Mouse (Mus musculus): ENCODE measurements around the gene Orai3. TPM values are rescaled to one million over a fixed set of nuclear protein-coding genes. Genes with fewer than 3 reads are reported as not detected.

Orai3 gene
- polyA plus RNA-seq (2017; shearing (Covaris generic)), result 12.5 TPM

DNA sequence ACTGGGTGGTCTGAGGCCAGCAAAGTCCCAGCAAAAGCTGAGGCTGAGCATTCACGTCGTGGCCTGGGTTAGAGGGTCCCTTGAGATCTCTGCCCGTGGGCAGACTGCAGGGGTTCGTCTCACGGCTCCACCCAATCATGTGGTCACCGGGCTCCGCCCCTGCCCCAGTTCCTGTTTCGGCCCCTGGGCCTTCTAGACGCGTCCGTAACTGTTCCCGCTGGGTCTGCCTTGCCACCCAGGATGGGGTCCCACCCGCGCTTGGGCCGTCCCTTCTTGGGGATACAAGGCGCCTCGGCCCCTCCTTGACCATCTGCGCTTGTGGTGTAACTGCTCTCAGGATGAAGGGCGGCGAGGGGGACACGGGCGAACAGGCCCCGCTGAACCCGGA lies at the start of gene Orai3:
Gene Orai3, plus strand, starts transcription at position 165 of the 388 bp plus-strand sequence.

DNA sequence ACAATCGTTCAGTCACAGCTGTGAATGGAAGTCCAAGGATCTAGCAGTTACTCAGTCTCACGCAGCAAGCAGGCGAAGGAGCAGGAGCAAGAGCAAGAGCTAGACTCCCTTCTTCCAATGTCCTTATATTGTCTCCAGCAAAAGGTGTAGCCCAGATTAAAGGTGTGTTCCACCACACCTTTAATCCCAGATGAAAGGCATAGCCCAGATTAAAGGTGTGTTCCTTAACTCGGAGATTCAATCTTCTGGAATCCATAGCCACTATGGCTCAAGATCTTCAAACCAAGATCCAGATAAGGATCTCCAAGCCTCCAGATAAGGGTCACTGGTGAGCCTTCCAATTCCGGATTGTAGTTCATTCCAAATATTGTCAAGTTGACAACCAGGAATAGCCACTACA lies 37.5 kb upstream of the Orai3 start, which contains the start of gene Ctf2:
Gene Ctf2, minus strand, starts transcription at position 101 of the 400 bp plus-strand sequence.

DNA sequence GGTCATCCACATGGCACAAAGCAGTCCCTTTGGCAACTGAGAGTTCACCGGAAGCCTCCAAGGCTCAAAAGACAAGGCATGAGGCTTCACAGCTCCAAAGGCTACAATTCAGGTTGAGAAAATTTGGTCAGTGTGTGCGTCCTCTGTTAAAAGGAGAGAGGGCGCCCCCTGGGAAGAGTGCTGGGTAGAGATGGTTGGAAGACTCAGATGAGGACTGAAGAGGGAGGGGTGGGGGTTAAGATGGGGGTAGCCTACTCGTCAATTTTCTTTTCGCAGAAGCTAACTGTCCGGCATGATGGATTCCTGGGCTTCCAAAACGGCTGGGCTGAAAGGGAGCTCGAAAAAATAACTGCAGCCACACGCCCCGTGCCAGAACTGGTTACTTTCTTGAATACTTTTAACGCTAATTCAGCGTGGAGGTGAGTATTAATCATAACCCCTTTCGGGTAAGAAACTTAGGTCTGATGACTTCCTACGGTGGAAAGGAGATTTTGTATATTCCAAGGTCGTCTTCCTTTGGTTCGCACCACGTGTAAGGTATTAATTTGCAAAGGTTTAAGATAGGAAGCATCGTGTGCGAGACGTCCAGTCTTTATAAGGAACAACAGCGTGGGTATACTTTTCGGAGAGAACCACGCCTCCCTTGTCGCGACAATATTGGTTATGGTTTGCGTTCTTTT lies 25.1 kb upstream of the Orai3 start, which contains the start of gene Fbxl19:
Gene Fbxl19, plus strand, starts transcription at position 178 of the 680 bp plus-strand sequence.

DNA sequence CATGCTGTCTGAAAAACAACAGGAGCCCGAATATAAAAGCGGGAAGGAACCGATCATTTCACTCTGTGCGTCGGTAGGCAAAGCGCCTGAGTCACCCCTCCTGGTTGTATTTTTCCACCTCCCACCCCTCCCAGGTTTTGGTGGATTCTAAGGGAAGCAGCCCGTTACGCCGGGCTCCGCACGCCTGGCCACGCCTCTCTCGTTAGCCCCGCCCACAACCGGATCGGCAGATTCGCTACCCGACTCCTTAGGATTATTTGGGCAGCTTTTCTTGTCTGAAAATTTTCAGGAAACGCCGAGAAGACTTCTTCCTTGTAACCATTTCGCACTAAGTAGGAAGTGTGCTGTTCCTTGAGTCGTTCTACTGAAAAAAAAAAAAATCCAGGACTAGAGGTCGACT lies 6.8 kb downstream of the Orai3 start, which contains the start of gene Setd1a:
Gene Setd1a, plus strand, starts transcription at position 245 of the 400 bp plus-strand sequence.

DNA sequence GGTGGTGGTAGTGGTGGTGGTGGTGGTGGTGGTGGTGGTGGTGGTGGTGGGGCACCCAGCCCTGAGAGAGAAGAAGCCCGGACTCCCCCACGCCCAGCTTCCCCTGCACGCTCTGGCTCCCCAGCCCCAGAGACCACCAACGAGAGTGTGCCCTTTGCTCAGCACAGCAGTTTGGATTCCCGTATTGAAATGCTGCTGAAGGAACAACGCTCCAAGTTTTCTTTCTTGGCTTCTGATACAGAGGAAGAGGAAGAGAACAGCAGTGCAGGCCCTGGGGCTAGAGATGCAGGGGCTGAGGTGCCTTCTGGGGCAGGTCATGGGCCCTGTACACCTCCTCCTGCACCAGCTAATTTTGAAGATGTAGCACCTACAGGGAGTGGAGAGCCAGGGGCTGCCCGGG lies 15.7 kb downstream of the Orai3 start, which contains the start of gene Gm49388:
Gene Gm49388, plus strand, starts transcription at position 301 of the 400 bp plus-strand sequence.

DNA sequence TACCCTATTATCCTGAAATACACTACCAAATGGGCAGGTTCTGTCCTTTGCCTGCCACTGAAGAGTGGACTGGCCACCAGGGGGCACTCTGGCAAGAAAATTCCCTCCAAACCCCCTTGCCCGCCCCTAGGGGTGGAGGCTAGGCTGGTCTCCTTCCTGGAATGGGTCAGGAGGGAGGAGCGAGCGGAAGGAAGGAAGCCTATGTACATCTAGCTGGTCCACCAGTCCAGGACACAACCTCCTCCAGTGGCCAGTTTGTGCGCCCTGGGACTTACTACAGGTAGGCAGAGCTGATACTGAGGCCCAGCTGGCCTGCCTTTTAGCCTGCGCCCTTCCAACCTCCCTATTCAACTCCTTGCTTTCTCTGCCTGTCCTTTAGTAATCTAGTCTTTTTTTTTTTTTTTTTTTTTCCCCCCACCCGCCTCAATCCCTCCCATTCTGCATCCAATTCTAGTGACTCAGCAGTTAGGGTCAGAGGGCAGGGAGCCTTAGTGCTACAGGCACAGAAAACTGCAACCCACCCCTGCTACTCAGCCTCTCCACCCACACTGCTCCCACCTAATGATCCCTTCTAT lies 30.9 kb downstream of the Orai3 start, which contains the start of gene Hsd3b7:
Gene Hsd3b7, plus strand, starts transcription at position 170 of the 575 bp plus-strand sequence.

DNA sequence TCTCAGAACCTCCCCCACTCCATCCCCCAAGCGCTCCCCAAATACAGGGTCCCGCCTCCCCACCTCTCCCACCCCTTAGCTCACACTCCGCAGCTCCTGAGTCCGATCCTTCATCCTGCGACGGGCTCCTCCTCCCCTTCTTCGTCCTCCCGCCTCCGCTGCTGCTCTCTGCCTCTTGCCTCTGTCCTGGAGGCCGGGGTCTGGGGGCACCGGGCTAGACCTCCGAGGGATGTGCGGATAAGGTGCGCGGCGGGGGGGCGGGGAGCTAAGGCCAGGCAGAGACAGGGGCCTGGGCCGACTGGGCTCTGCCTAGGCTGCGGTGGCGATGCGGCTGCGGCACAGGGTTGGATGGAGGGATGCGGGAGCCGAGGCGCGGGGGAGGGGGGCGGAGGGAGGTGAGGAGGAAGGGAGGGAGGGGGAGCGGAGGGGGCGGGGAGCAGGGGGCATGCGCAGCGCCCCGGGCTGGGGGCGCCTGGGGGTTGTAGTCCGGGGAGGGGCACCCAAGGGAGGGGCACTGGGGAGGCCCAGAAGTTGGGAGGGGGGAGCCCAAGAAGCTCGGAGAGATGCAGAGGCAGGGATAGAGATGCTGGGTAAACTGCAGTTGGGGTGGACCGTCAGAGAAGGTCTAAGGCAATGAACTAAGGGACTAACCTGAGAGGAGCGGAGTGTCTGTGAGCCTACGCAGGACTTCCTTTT lies 54.7 kb downstream of the Orai3 start, which contains the start of the genes Stx4a and Stx1b:
Gene Stx4a, plus strand, starts transcription at position 119 of the 696 bp plus-strand sequence.
Gene Stx1b, minus strand, starts transcription at position 374 of the 696 bp plus-strand sequence.

Other genes starting within 250 kb of the Orai3 start
- 3.5 TPM for gene Tmem265, start 208.4 kb upstream of the Orai3 start, polyA plus RNA-seq (2017; shearing (Covaris generic))
- 76.0 TPM for gene Phkg2, start 196.5 kb upstream of the Orai3 start, polyA plus RNA-seq (2017; shearing (Covaris generic))
- gene Ccdc189, start 181.2 kb upstream of the Orai3 start, polyA plus RNA-seq (2017; shearing (Covaris generic)), result not detected
- gene Rnf40, start 181.0 kb upstream of the Orai3 start, polyA plus RNA-seq (2017; shearing (Covaris generic)), result 105 TPM
- 0.30 TPM for gene Zfp629, start 154.0 kb upstream of the Orai3 start, polyA plus RNA-seq (2017; shearing (Covaris generic))
- gene Bcl7c, start 60.9 kb upstream of the Orai3 start, polyA plus RNA-seq (2017; shearing (Covaris generic)), result 49.0 TPM
- not detected for gene Ctf1, start 57.1 kb upstream of the Orai3 start, polyA plus RNA-seq (2017; shearing (Covaris generic))
- not detected for gene Ctf2, start 37.6 kb upstream of the Orai3 start, polyA plus RNA-seq (2017; shearing (Covaris generic))
- gene Fbxl19, start 25.3 kb upstream of the Orai3 start, polyA plus RNA-seq (2017; shearing (Covaris generic)), result 0.77 TPM
- 5.9 TPM for gene Setd1a, start 6.9 kb downstream of the Orai3 start, polyA plus RNA-seq (2017; shearing (Covaris generic))
- gene Gm49388, start 15.8 kb downstream of the Orai3 start, polyA plus RNA-seq (2017; shearing (Covaris generic)), result not detected
- gene Hsd3b7, start 30.8 kb downstream of the Orai3 start, polyA plus RNA-seq (2017; shearing (Covaris generic)), result not detected
- gene Stx4a, start 54.5 kb downstream of the Orai3 start, polyA plus RNA-seq (2017; shearing (Covaris generic)), result 95.9 TPM
- 0.51 TPM for gene Stx1b, start 54.7 kb downstream of the Orai3 start, polyA plus RNA-seq (2017; shearing (Covaris generic))
- gene Zfp646, start 106.4 kb downstream of the Orai3 start, polyA plus RNA-seq (2017; shearing (Covaris generic)), result 23.9 TPM
- gene Zfp668, start 107.0 kb downstream of the Orai3 start, polyA plus RNA-seq (2017; shearing (Covaris generic)), result 8.3 TPM
- 0.23 TPM for gene Prss53, start 121.2 kb downstream of the Orai3 start, polyA plus RNA-seq (2017; shearing (Covaris generic))
- gene Gm21974, start 125.6 kb downstream of the Orai3 start, polyA plus RNA-seq (2017; shearing (Covaris generic)), result not detected
- 48.9 TPM for gene Vkorc1, start 125.8 kb downstream of the Orai3 start, polyA plus RNA-seq (2017; shearing (Covaris generic))
- 39.1 TPM for gene Bckdk, start 134.3 kb downstream of the Orai3 start, polyA plus RNA-seq (2017; shearing (Covaris generic))
- 30.1 TPM for gene Kat8, start 142.7 kb downstream of the Orai3 start, polyA plus RNA-seq (2017; shearing (Covaris generic))
- 0.33 TPM for gene Prss8, start 160.3 kb downstream of the Orai3 start, polyA plus RNA-seq (2017; shearing (Covaris generic))
- 1.1 TPM for gene Prss36, start 176.9 kb downstream of the Orai3 start, polyA plus RNA-seq (2017; shearing (Covaris generic))
- gene Fus, start 197.6 kb downstream of the Orai3 start, polyA plus RNA-seq (2017; shearing (Covaris generic)), result 170 TPM
- 98.6 TPM for gene Pycard, start 224.1 kb downstream of the Orai3 start, polyA plus RNA-seq (2017; shearing (Covaris generic))
- gene Trim72, start 234.1 kb downstream of the Orai3 start, polyA plus RNA-seq (2017; shearing (Covaris generic)), result not detected